Mouse (Mus musculus): ENCODE measurements around the gene Serpina3g. TPM values are rescaled to one million over a fixed set of nuclear protein-coding genes. Genes with fewer than 3 reads are reported as not detected.

Serpina3g gene
- polyA plus RNA-seq, 1 experiment: 2.9 TPM

DNA sequence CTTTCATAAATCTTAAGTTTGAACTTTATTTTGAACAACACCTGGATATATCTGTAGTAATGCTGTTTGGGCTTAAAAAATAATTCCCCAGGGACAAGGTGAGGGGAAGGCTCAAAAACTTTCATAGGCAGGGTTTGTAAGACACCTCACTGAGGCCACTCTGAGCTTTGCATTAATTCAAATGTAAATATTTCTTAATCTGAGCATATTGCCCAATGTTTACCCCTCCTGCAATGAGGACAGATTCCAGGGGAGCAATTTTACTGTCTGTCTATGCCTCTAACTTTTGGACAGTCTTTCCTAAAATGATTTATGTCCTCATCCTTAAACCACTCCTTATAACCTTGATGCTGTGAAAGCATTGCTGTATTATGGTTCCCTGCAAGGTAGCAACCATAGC lies 52.3 kb downstream of the Serpina3g start:
- DNase-seq: no peak
- H3K4me3 ChIP-seq (replicated peaks; ENCODE audit: insufficient read depth, low read depth, low read length): no peak overlapping the region
- no peaks in the 10 kb centered on the region for H3K4me1 ChIP-seq (ENCODE audit: control insufficient read depth, insufficient read depth, low read length)
- no peaks in the 10 kb centered on the region for H3K27me3 ChIP-seq (ENCODE audit: control insufficient read depth, insufficient read depth, low read length)
- TF ChIP-seq CTCF (IDR thresholded peaks at IDR 0.05; ENCODE audit: borderline replicate concordance, insufficient read depth, low read depth, low read length): no peak
- TF ChIP-seq POLR2A (IDR thresholded peaks at IDR 0.05; ENCODE audit: borderline replicate concordance, insufficient read depth, low read length): no peak
- no peak overlapping the region for H3K27ac ChIP-seq (ENCODE audit: insufficient read depth, low read length)

GRCm38 (mm10) chr12:104289872-104290271 lies 53.8 kb downstream of the Serpina3g start:
- WGBS: 45% methylated on average over 4 of the region's 4 CpGs
- no peak overlapping the region for H3K4me3 ChIP-seq (replicated peaks; ENCODE audit: insufficient read depth, low read depth, low read length)
- H3K27me3 ChIP-seq (ENCODE audit: control insufficient read depth, insufficient read depth, low read length): no peaks in the 10 kb centered on the region
- DNase-seq: no peak
- no peaks in the 10 kb centered on the region for H3K4me1 ChIP-seq (ENCODE audit: control insufficient read depth, insufficient read depth, low read length)
- TF ChIP-seq CTCF (IDR thresholded peaks at IDR 0.05; ENCODE audit: borderline replicate concordance, insufficient read depth, low read depth, low read length): no peak
- no peak for TF ChIP-seq POLR2A (IDR thresholded peaks at IDR 0.05; ENCODE audit: borderline replicate concordance, insufficient read depth, low read length)
- H3K27ac ChIP-seq (ENCODE audit: insufficient read depth, low read length): no peak overlapping the region

Other genes starting within 250 kb of the Serpina3g start
- 0.07 TPM in 1 of 2 replicates, not detected in the other for gene Serpina11, start 246.3 kb upstream of the Serpina3g start, polyA plus RNA-seq (2012; rRNA removed)
- 1.8 TPM in 2 replicates for gene Serpina9, start 222.5 kb upstream of the Serpina3g start, polyA plus RNA-seq (2012; rRNA removed)
- gene Serpina12, start 191.8 kb upstream of the Serpina3g start, polyA plus RNA-seq (2012; rRNA removed): 0.05 TPM in 1 of 2 replicates, not detected in the other
- gene Serpina5, start 135.1 kb upstream of the Serpina3g start, polyA plus RNA-seq (2012; rRNA removed): not detected in 2 replicates
- gene Serpina3a, start 123.5 kb upstream of the Serpina3g start, polyA plus RNA-seq (2012; rRNA removed): not detected in 2 replicates
- gene Serpina3b, start 108.2 kb upstream of the Serpina3g start, polyA plus RNA-seq (2012; rRNA removed): not detected in 2 replicates
- gene Serpina3c, start 82.4 kb upstream of the Serpina3g start, polyA plus RNA-seq (2012; rRNA removed): 0.19 and 0.31 TPM in 2 replicates
- gene Serpina3f, start 21.7 kb upstream of the Serpina3g start, polyA plus RNA-seq (2012; rRNA removed): 0.11 TPM in 1 of 2 replicates, not detected in the other
- 0.05 TPM in 1 of 2 replicates, not detected in the other for gene Serpina3i, start 26.9 kb downstream of the Serpina3g start, polyA plus RNA-seq (2012; rRNA removed)
- gene Serpina3j, start 78.3 kb downstream of the Serpina3g start, polyA plus RNA-seq (2012; rRNA removed): not detected in 2 replicates
- not detected in 2 replicates for gene Serpina3k, start 102.2 kb downstream of the Serpina3g start, polyA plus RNA-seq (2012; rRNA removed)
- 0.06 TPM in 1 of 2 replicates, not detected in the other for gene Serpina3m, start 102.2 kb downstream of the Serpina3g start, polyA plus RNA-seq (2012; rRNA removed)
- gene Serpina3n, start 170.5 kb downstream of the Serpina3g start, polyA plus RNA-seq (2012; rRNA removed): 14.3 and 21.1 TPM in 2 replicates
- gene Gsc, start 237.1 kb downstream of the Serpina3g start, polyA plus RNA-seq (2012; rRNA removed): not detected in 2 replicates

Measured in cerebellum, adult 2 months (tissue).